Comparison of ENCODE assay signal across 20 mouse cellular contexts in genomic region chr6:139746758-139747479, GRCm38 (mm10).
DNase-seq lines count a peak whose midpoint lies in the region; ATAC-seq and TF ChIP-seq lines count a peak whose summit lies in the region.
"Had no signal": no experiment of that assay in that cellular context is flagged by ENCODE, and none has a peak within 500 bp of the region (broad histone marks: within the 10 kb centered on the region; RNA-seq: fewer than 3 reads in every experiment).

No protein-coding gene starts in this region.

- DNase-seq in forebrain, embryonic 14.5 days (ENCODE audit: low spot score) = peak; percentile 25
- no peak for DNase-seq in forebrain, postnatal 0 days
- peak; percentile 65 for DNase-seq in brain, embryonic 14.5 days (ENCODE audit: low read depth)
- DNase-seq in midbrain, embryonic 14.5 days = peak; percentile 66
- no peak for DNase-seq in urinary bladder, postnatal 14 days (ENCODE audit: low spot score)
- DNase-seq in cerebellum, adult 11 months = no peak
- DNase-seq in kidney, postnatal 4 days = no peak
- DNase-seq: adrenal gland, postnatal 25 days; cerebellum, adult 11-12 months; cerebellum, postnatal 25 days; embryo, embryonic 11 days; kidney, adult 8-10 months; kidney, postnatal 10 days; liver, embryonic 13.5 days; lung, adult 2 months; right cerebral cortex, postnatal 14 days had no signal

- no peak overlapping the region for H3K9ac ChIP-seq in forebrain, embryonic 14.5 days (ENCODE audit: low read length)
- no peak overlapping the region for H3K9ac ChIP-seq in forebrain, postnatal 0 days
- H3K9ac ChIP-seq in hindbrain, embryonic 16.5 days (ENCODE audit: low read depth, low read length) = no peak overlapping the region
- no peak overlapping the region for H3K9ac ChIP-seq in midbrain, embryonic 14.5 days (replicated peaks; ENCODE audit: low read length)
- H3K9ac ChIP-seq: intestine, embryonic 15.5 days; liver, embryonic 13.5 days had no signal

- WGBS in forebrain, embryonic 14.5 days = 77% methylated on average over 7 of the region's 7 CpGs
- 61% methylated on average over 7 of the region's 7 CpGs for WGBS in forebrain, postnatal 0 days
- 55% methylated on average over 7 of the region's 7 CpGs for WGBS in hindbrain, embryonic 16.5 days
- WGBS in midbrain, embryonic 14.5 days = 62% methylated on average over 7 of the region's 7 CpGs

- H3K27ac ChIP-seq in forebrain, embryonic 14.5 days (ENCODE audit: low read depth, low read length) = no peak overlapping the region
- H3K27ac ChIP-seq in forebrain, postnatal 0 days (ENCODE audit: low read depth, low read length) = no peak overlapping the region
- no peak overlapping the region for H3K27ac ChIP-seq in hindbrain, embryonic 16.5 days (ENCODE audit: low read depth, low read length)
- no peak overlapping the region for H3K27ac ChIP-seq in midbrain, embryonic 14.5 days (replicated peaks; ENCODE audit: low read depth, low read length)
- H3K27ac ChIP-seq: intestine, embryonic 15.5 days; liver, embryonic 13.5 days; stomach, postnatal 0 days had no signal

- no peak for ATAC-seq in forebrain, embryonic 14.5 days
- ATAC-seq in forebrain, postnatal 0 days = no peak
- 0 out of 2 replicates have a peak, but pooled peaks have one; percentile 61 for ATAC-seq in hindbrain, embryonic 16.5 days
- no peak for ATAC-seq in midbrain, embryonic 14.5 days (ENCODE audit: low FRiP score, low TSS enrichment)
- ATAC-seq: intestine, embryonic 15.5 days had no signal

- TF ChIP-seq CTCF in forebrain, postnatal 0 days (IDR thresholded peaks at IDR 0.05; ENCODE audit: low read depth) = no peak
- no peak for TF ChIP-seq CTCF in brain, embryonic 14.5 days (IDR thresholded peaks at IDR 0.05; ENCODE audit: borderline replicate concordance, extremely low read depth, insufficient read depth, insufficient read length)

- H3K9me3 ChIP-seq in forebrain, embryonic 14.5 days (replicated peaks; ENCODE audit: control insufficient read depth, low read length) = no peaks in the 10 kb centered on the region
- H3K9me3 ChIP-seq in forebrain, postnatal 0 days (ENCODE audit: low read length) = no peaks in the 10 kb centered on the region
- H3K9me3 ChIP-seq in hindbrain, embryonic 16.5 days (ENCODE audit: control insufficient read depth, low read length) = no peaks in the 10 kb centered on the region
- H3K9me3 ChIP-seq in midbrain, embryonic 14.5 days (ENCODE audit: control insufficient read depth, low read length) = no peaks in the 10 kb centered on the region
- H3K9me3 ChIP-seq: intestine, embryonic 15.5 days; liver, embryonic 13.5 days had no signal

- H3K4me3 ChIP-seq in forebrain, embryonic 14.5 days (ENCODE audit: low read depth, low read length) = no peak overlapping the region
- H3K4me3 ChIP-seq in forebrain, postnatal 0 days (ENCODE audit: low read depth, low read length) = no peak overlapping the region
- H3K4me3 ChIP-seq in hindbrain, embryonic 16.5 days (ENCODE audit: low read length) = no peak overlapping the region
- H3K4me3 ChIP-seq in midbrain, embryonic 14.5 days (replicated peaks; ENCODE audit: low read depth, low read length) = no peak overlapping the region
- H3K4me3 ChIP-seq: intestine, embryonic 15.5 days; liver, embryonic 13.5 days had no signal

- no peak overlapping the region for H3K4me2 ChIP-seq in forebrain, embryonic 14.5 days (ENCODE audit: low read length)
- H3K4me2 ChIP-seq in forebrain, postnatal 0 days (ENCODE audit: low read depth) = no peak overlapping the region
- H3K4me2 ChIP-seq in hindbrain, embryonic 16.5 days (ENCODE audit: low read length) = no peak overlapping the region
- no peak overlapping the region for H3K4me2 ChIP-seq in midbrain, embryonic 14.5 days (ENCODE audit: low read length)
- H3K4me2 ChIP-seq: heart, embryonic 11.5 days; intestine, embryonic 15.5 days; liver, embryonic 13.5 days had no signal

- H3K4me1 ChIP-seq in forebrain, embryonic 14.5 days (ENCODE audit: control insufficient read depth, insufficient read depth, low read length) = no peaks in the 10 kb centered on the region
- no peaks in the 10 kb centered on the region for H3K4me1 ChIP-seq in forebrain, postnatal 0 days (ENCODE audit: insufficient read depth)
- H3K4me1 ChIP-seq in hindbrain, embryonic 16.5 days (ENCODE audit: control insufficient read depth, insufficient read depth, low read depth, low read length) = no peaks in the 10 kb centered on the region
- H3K4me1 ChIP-seq in midbrain, embryonic 14.5 days (ENCODE audit: control insufficient read depth, insufficient read depth, low read length) = peaks cover 4% of the 10 kb centered on the region; the same call in 1 of the 2 replicates
- H3K4me1 ChIP-seq: intestine, embryonic 15.5 days; liver, embryonic 13.5 days had no signal

- no peak for TF ChIP-seq POLR2A in brain, embryonic 14.5 days (IDR thresholded peaks at IDR 0.05; ENCODE audit: borderline replicate concordance, extremely low read depth, insufficient read depth, insufficient read length, poor library complexity, severe bottlenecking)

- H3K27me3 ChIP-seq in forebrain, embryonic 14.5 days (replicated peaks; ENCODE audit: control insufficient read depth, insufficient read depth, low read length) = no peaks in the 10 kb centered on the region
- H3K27me3 ChIP-seq in forebrain, postnatal 0 days (ENCODE audit: insufficient read depth, low read length) = no peaks in the 10 kb centered on the region
- H3K27me3 ChIP-seq in hindbrain, embryonic 16.5 days (replicated peaks; ENCODE audit: control insufficient read depth, insufficient read depth, low read length) = no peaks in the 10 kb centered on the region
- H3K27me3 ChIP-seq in midbrain, embryonic 14.5 days (ENCODE audit: control insufficient read depth, insufficient read depth, low read length) = no peaks in the 10 kb centered on the region
- H3K27me3 ChIP-seq: intestine, embryonic 15.5 days; liver, embryonic 13.5 days had no signal

- no peaks in the 10 kb centered on the region for H3K36me3 ChIP-seq in forebrain, embryonic 14.5 days (ENCODE audit: control insufficient read depth, insufficient read depth, low read length)
- H3K36me3 ChIP-seq in forebrain, postnatal 0 days (ENCODE audit: insufficient read depth) = no peaks in the 10 kb centered on the region
- no peaks in the 10 kb centered on the region for H3K36me3 ChIP-seq in hindbrain, embryonic 16.5 days (ENCODE audit: control insufficient read depth, insufficient read depth, low read length)
- no peaks in the 10 kb centered on the region for H3K36me3 ChIP-seq in midbrain, embryonic 14.5 days (ENCODE audit: control insufficient read depth, insufficient read depth, low read length)
- H3K36me3 ChIP-seq: intestine, embryonic 15.5 days; liver, embryonic 13.5 days had no signal

Comparison
In these comparisons a context has a peak if more than half of its experiments do, and no peak if none do; other contexts are left out.
1. DNase-seq: peak in forebrain, embryonic 14.5 days (single experiment), brain, embryonic 14.5 days (single experiment) and midbrain, embryonic 14.5 days (single experiment); none in forebrain, postnatal 0 days (single experiment), urinary bladder, postnatal 14 days (single experiment), cerebellum, adult 11 months (single experiment) and kidney, postnatal 4 days (0 of 2).